Mouse (Mus musculus): ENCODE measurements around the gene Parl.

The Parl gene

GRCm38 (mm10) chr16:20237426-20237825 is 64.8 kb downstream of the Parl start:
- DNase-seq (ENCODE audit: low spot score): peak; percentile 41

- DNase-seq (ENCODE audit: low spot score): no peak
Observed at GRCm38 (mm10) chr16:20234406-20234805, 67.8 kb downstream of the Parl start.

All from ovary, adult 18-20 months (tissue).